Mouse (Mus musculus) small intestine, adult 2 months (tissue): ENCODE data around the gene Ift57.

Experiments used
- CTCF ChIP-seq: fragments of 200-500 bp; IDR thresholded peaks from 2 replicates; pipeline ENCODE4 v1.5.1; 2012; ENCODE audit warnings: low read depth, mild to moderate bottlenecking, control low read depth, inconsistent platforms, low read length, moderate library complexity, mixed read lengths; ENCODE audit not compliant: insufficient replicate concordance, insufficient read length; ENCODE audit errors: extremely low read depth
- POLR2A ChIP-seq: fragments of 200-500 bp; IDR thresholded peaks from 2 replicates; pipeline ENCODE4 v1.6.1; 2012; ENCODE audit warnings: low read depth, mild to moderate bottlenecking, control low read depth, inconsistent platforms, low read length, moderate library complexity

DNA sequence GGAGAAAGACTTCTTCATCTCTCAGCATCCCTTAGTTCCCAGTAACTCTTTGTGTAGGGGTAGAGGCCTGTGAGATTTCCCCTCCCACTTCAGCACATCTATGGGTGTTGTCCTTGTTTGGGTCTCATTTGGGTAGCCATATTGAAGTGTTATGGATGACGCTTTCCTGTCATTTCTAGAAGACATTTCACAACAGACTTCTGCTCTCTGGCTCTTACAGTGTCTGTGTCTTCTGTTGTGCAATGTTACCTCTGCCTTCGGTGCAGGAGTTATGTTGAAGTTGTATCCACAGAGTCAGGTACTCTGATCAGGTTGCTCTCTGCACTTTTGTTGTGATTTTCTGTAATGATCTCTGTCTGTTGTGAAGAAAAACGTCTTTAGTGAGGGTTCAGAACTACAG lies 14.3 kb downstream of the Ift57 start:
- no peak for TF ChIP-seq POLR2A
- no peak for TF ChIP-seq CTCF
